Mouse (Mus musculus): ENCODE measurements around the gene Gripap1. TPM values are rescaled to one million over a fixed set of nuclear protein-coding genes. Genes with fewer than 3 reads are reported as not detected.

The Gripap1 gene
- polyA plus RNA-seq, 1 experiment from 2014 or later = 32.2 TPM

DNA sequence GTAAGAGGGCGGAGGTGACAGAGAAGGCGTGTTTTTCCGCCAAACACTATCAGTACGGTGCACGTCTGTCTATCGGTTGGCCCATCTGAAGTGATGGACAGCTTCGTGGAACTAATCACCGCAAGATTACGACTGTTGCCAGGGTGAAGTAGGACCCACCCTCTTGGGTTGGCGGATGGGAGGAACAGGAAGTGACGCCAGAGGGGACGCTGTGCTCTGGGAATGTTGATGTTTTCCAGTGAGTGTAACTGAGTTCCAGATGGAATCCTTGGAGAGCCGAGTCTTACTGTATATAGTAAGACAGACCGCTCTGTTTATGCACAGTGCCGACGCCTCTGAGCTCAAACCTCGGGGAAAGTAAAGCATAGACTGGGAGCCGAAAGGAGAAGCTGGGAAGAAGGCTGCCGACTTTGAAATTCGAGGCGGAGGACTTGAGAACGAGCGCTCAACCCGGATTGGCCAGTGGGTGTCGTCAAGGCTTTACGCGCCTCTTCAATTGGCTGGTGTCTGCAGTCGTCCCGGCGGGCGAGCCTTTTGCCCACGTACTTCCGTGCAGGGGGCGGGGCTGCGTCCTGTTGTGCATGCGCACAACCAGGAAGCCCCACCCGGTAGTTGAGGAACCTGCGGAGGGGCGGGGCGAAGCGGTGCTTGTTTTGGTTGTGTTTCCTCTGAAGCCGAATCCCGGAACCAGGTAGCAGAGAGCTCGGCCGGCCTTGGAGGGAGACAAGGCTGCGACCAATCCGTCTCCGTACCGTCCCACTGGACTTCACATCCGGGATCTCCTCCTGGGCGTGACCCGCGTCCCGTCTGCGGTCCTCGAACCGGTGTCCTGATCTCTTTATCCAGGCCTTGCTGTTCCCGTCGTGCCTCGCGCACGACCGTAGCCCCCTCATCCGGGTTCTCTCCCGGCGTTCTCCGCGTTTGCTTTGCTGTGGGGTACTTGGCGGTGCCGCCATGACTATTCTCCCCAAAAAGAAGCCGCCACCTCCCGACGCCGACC is 51.9 kb downstream of the Gripap1 start, which contains the start of gene Otud5:
TSS of gene Otud5 (plus strand) at position 202 of the 1,000 bp plus-strand sequence.
- Histone ChIP-seq H3K4me1 (replicated peaks) (peaks cover 8% of the 10 kb centered on the region), H3K4me2 (peak within 1 kb of the TSS; percentile 80), H3K27me3 (replicated peaks) (no peaks in the 10 kb centered on the region), H3K36me3 (no peaks in the 10 kb centered on the region; the same call in 1 of the 2 replicates), H3K9ac (peak within 1 kb of the TSS; percentile 93), H3K4me3 (peak within 1 kb of the TSS; percentile 96), H3K27ac (ENCODE audit: poor library complexity, severe bottlenecking) (peak within 1 kb of the TSS; percentile 89), H3K9me3 (replicated peaks) (0 out of 2 replicates have a peak, but pooled peaks cover 3% of the 10 kb centered on the region)
- ATAC-seq (ENCODE audit: insufficient number of reproducible peaks, low FRiP score) = peak; percentile 95
- 18% methylated on average over 74 of the region's 74 CpGs for WGBS

- ATAC-seq (ENCODE audit: insufficient number of reproducible peaks, low FRiP score) = peak; percentile 0; the same call in 1 of the 2 replicates
- Histone ChIP-seq H3K4me2 (peak overlapping the region; percentile 80), H3K9ac (peak overlapping the region; percentile 93), H3K27ac (ENCODE audit: poor library complexity, severe bottlenecking) (peak overlapping the region; percentile 88), H3K4me1 (replicated peaks) (peaks cover 8% of the 10 kb centered on the region), H3K27me3 (replicated peaks) (no peaks in the 10 kb centered on the region), H3K36me3 (no peaks in the 10 kb centered on the region), H3K4me3 (peak overlapping the region; percentile 96), H3K9me3 (replicated peaks) (0 out of 2 replicates have a peak, but pooled peaks cover 3% of the 10 kb centered on the region)
- 13% methylated on average over 32 of the region's 42 CpGs for WGBS
Observed at GRCm38 (mm10) chrX:7842318-7842717, 52.8 kb downstream of the Gripap1 start.

GRCm38 (mm10) chrX:7847845-7848244 is 58.3 kb downstream of the Gripap1 start:
- H3K9ac ChIP-seq = no peak overlapping the region
- 0 out of 2 replicates have a peak, but pooled peaks cover 4% of the 10 kb centered on the region for H3K36me3 ChIP-seq
- H3K4me2 ChIP-seq = no peak overlapping the region
- H3K27ac ChIP-seq (ENCODE audit: poor library complexity, severe bottlenecking) = no peak overlapping the region
- H3K4me1 ChIP-seq (replicated peaks) = peaks cover 8% of the 10 kb centered on the region
- 74% methylated on average over 2 of the region's 2 CpGs for WGBS
- no peaks in the 10 kb centered on the region for H3K27me3 ChIP-seq (replicated peaks)
- ATAC-seq (ENCODE audit: insufficient number of reproducible peaks, low FRiP score) = no peak
- H3K9me3 ChIP-seq (replicated peaks) = no peaks in the 10 kb centered on the region
- no peak overlapping the region for H3K4me3 ChIP-seq

- Histone ChIP-seq H3K4me3 (no peak overlapping the region), H3K36me3 (peaks cover 15% of the 10 kb centered on the region; the same call in 1 of the 2 replicates), H3K9ac (no peak overlapping the region), H3K27ac (ENCODE audit: poor library complexity, severe bottlenecking) (no peak overlapping the region), H3K4me2 (no peak overlapping the region), H3K27me3 (replicated peaks) (no peaks in the 10 kb centered on the region), H3K4me1 (replicated peaks) (no peaks in the 10 kb centered on the region), H3K9me3 (replicated peaks) (no peaks in the 10 kb centered on the region)
- 41% methylated on average over 2 of the region's 2 CpGs for WGBS
- no peak for ATAC-seq (ENCODE audit: insufficient number of reproducible peaks, low FRiP score)
Observed at GRCm38 (mm10) chrX:7854578-7854977, 65.0 kb downstream of the Gripap1 start.

GRCm38 (mm10) chrX:7859191-7859753 is 69.7 kb downstream of the Gripap1 start:
- Histone ChIP-seq H3K36me3 (peaks cover 12% of the 10 kb centered on the region; the same call in 1 of the 2 replicates), H3K27ac (ENCODE audit: poor library complexity, severe bottlenecking) (no peak overlapping the region), H3K27me3 (replicated peaks) (no peaks in the 10 kb centered on the region), H3K4me1 (replicated peaks) (no peaks in the 10 kb centered on the region), H3K9ac (no peak overlapping the region), H3K4me3 (no peak overlapping the region), H3K4me2 (no peak overlapping the region), H3K9me3 (replicated peaks) (no peaks in the 10 kb centered on the region)
- ATAC-seq (ENCODE audit: insufficient number of reproducible peaks, low FRiP score) = no peak
- 72% methylated on average over 3 of the region's 3 CpGs for WGBS

GRCm38 (mm10) chrX:7863181-7863580 is 73.6 kb downstream of the Gripap1 start:
- H3K27ac ChIP-seq (ENCODE audit: poor library complexity, severe bottlenecking) = no peak overlapping the region
- no peak for ATAC-seq (ENCODE audit: insufficient number of reproducible peaks, low FRiP score)
- H3K9me3 ChIP-seq (replicated peaks) = no peaks in the 10 kb centered on the region
- H3K9ac ChIP-seq = no peak overlapping the region
- H3K27me3 ChIP-seq (replicated peaks) = no peaks in the 10 kb centered on the region
- H3K4me1 ChIP-seq (replicated peaks) = no peaks in the 10 kb centered on the region
- H3K36me3 ChIP-seq = peaks cover 19% of the 10 kb centered on the region
- H3K4me2 ChIP-seq = no peak overlapping the region
- H3K4me3 ChIP-seq = no peak overlapping the region
- 71% methylated on average over 1 of the region's 1 CpGs for WGBS

DNA sequence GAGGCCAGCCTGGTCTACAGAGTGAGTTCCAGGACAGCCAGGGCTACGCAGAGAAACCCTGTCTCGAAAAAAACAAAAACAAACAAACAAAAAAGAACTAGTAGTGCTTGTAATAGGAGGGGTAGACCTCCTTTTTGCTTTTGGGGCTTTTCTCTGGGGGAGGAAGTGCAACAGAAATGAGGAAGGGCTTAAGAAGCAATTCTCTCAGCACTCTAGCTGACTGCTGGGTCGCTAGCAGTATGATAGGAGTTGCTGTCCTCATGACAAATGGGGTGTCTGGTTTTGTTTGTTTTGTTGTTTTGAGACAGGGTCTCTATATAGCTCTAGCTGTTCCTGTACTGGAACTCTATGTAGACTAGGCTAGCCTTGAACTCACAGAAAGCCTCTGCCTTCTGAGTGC is 75.0 kb downstream of the Gripap1 start:
- peaks cover 18% of the 10 kb centered on the region for H3K36me3 ChIP-seq
- no peak overlapping the region for H3K9ac ChIP-seq
- H3K4me1 ChIP-seq (replicated peaks) = no peaks in the 10 kb centered on the region
- no peak overlapping the region for H3K4me2 ChIP-seq
- WGBS = 83% methylated on average over 3 of the region's 3 CpGs
- H3K27ac ChIP-seq (ENCODE audit: poor library complexity, severe bottlenecking) = peak overlapping the region; percentile 33; the same call in 1 of the 2 replicates
- ATAC-seq (ENCODE audit: insufficient number of reproducible peaks, low FRiP score) = no peak
- H3K9me3 ChIP-seq (replicated peaks) = no peaks in the 10 kb centered on the region
- H3K4me3 ChIP-seq = no peak overlapping the region
- H3K27me3 ChIP-seq (replicated peaks) = no peaks in the 10 kb centered on the region

- Histone ChIP-seq H3K4me1 (replicated peaks) (no peaks in the 10 kb centered on the region), H3K27ac (ENCODE audit: poor library complexity, severe bottlenecking) (no peak overlapping the region), H3K9ac (no peak overlapping the region), H3K9me3 (replicated peaks) (no peaks in the 10 kb centered on the region), H3K27me3 (replicated peaks) (no peaks in the 10 kb centered on the region), H3K36me3 (peaks cover 18% of the 10 kb centered on the region), H3K4me2 (no peak overlapping the region), H3K4me3 (no peak overlapping the region)
- WGBS = 64% methylated on average over 2 of the region's 2 CpGs
- ATAC-seq (ENCODE audit: insufficient number of reproducible peaks, low FRiP score) = no peak
Observed at GRCm38 (mm10) chrX:7865343-7865742, 75.8 kb downstream of the Gripap1 start.

GRCm38 (mm10) chrX:7865786-7866185 is 76.2 kb downstream of the Gripap1 start:
- WGBS = 58% methylated on average over 2 of the region's 2 CpGs
- no peak overlapping the region for H3K9ac ChIP-seq
- H3K4me2 ChIP-seq = no peak overlapping the region
- H3K4me3 ChIP-seq = no peak overlapping the region
- H3K4me1 ChIP-seq (replicated peaks) = no peaks in the 10 kb centered on the region
- H3K9me3 ChIP-seq (replicated peaks) = no peaks in the 10 kb centered on the region
- no peak for ATAC-seq (ENCODE audit: insufficient number of reproducible peaks, low FRiP score)
- no peak overlapping the region for H3K27ac ChIP-seq (ENCODE audit: poor library complexity, severe bottlenecking)
- H3K36me3 ChIP-seq = peaks cover 18% of the 10 kb centered on the region
- no peaks in the 10 kb centered on the region for H3K27me3 ChIP-seq (replicated peaks)

DNA sequence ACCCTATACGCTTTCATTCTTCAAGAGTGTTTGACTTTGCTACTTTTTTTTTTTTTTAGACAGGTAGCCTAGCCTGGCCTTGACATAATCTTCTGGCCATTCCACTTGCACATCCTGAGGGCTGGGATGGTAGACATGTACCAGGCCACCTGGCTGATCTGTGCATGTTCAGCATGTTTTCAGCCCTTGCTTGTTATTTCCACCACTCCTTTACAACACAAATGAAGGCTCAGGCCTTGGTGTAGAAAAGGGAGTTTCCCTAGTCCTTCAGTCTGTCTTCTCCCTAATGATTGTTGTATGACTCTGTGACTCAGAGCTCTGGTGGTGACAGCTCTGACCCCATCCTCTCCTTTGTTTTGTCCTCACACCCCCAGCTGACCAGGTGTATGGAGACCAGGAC is 77.6 kb downstream of the Gripap1 start:
- Histone ChIP-seq H3K27ac (ENCODE audit: poor library complexity, severe bottlenecking) (no peak overlapping the region), H3K9me3 (replicated peaks) (no peaks in the 10 kb centered on the region), H3K36me3 (peaks cover 19% of the 10 kb centered on the region), H3K9ac (no peak overlapping the region), H3K4me1 (replicated peaks) (no peaks in the 10 kb centered on the region), H3K4me3 (no peak overlapping the region), H3K4me2 (no peak overlapping the region), H3K27me3 (replicated peaks) (no peaks in the 10 kb centered on the region)
- WGBS = 85% methylated on average over 1 of the region's 1 CpGs
- ATAC-seq (ENCODE audit: insufficient number of reproducible peaks, low FRiP score) = no peak

- H3K4me3 ChIP-seq = no peak overlapping the region
- no peak overlapping the region for H3K27ac ChIP-seq (ENCODE audit: poor library complexity, severe bottlenecking)
- ATAC-seq (ENCODE audit: insufficient number of reproducible peaks, low FRiP score) = no peak
- H3K4me1 ChIP-seq (replicated peaks) = no peaks in the 10 kb centered on the region
- no peak overlapping the region for H3K4me2 ChIP-seq
- H3K9me3 ChIP-seq (replicated peaks) = no peaks in the 10 kb centered on the region
- peaks cover 27% of the 10 kb centered on the region for H3K36me3 ChIP-seq
- WGBS = 45% methylated on average over 2 of the region's 2 CpGs
- no peaks in the 10 kb centered on the region for H3K27me3 ChIP-seq (replicated peaks)
- H3K9ac ChIP-seq = no peak overlapping the region
Observed at GRCm38 (mm10) chrX:7868506-7868905, 78.9 kb downstream of the Gripap1 start.

Data from heart, embryonic 12.5 days (tissue).